Mouse (Mus musculus) ES-E14 (cell line): ENCODE results near the gene Olfr1033. TPM values are rescaled to one million over a fixed set of nuclear protein-coding genes. Genes with fewer than 3 reads are reported as not detected.
A peak's percentile ranks its signal among the peaks of the same experiment; 100 is the strongest.
"Not testable (repeated sequence)": the region's sequence is repeated elsewhere in the genome, so short reads cannot be mapped to it uniquely, and the experiment has no call there.

Source experiments
- DNase-seq: peaks from one replicate; pipeline ENCODE4 v3.0.0-alpha.2; 2013; ENCODE audit warnings: low read depth, low spot score
- H3K27ac ChIP-seq: 2 replicates; pipeline ENCODE4 v1.5.1; 2012; ENCODE audit warnings: low read depth, mild to moderate bottlenecking, low read length, moderate library complexity, mixed read lengths; ENCODE audit not compliant: poor library complexity, insufficient read depth, severe bottlenecking
- H3K36me3 ChIP-seq: 2 replicates; pipeline ENCODE4 v1.6.1; 2012; ENCODE audit warnings: mild to moderate bottlenecking, low read length, moderate library complexity, mixed read lengths; ENCODE audit not compliant: control insufficient read depth, poor library complexity, insufficient read depth, severe bottlenecking
- H3K4me1 ChIP-seq, 2 experiments: fragments of 150-350 bp in 1 of 2; sonication (generic) in 1 of 2; 2 replicates each; pipeline ENCODE4 v1.6.1; 2012; ENCODE audit warnings: low read length in 2 of 2, mild to moderate bottlenecking in 1 of 2, mixed read lengths in 1 of 2; ENCODE audit not compliant: control insufficient read depth in 2 of 2, insufficient read depth in 2 of 2, poor library complexity in 1 of 2
- H3K4me3 ChIP-seq, 2 experiments: fragments of 150-350 bp in 1 of 2; sonication (generic) in 1 of 2; 2 replicates each; pipeline ENCODE4 v1.5.1; 2012; ENCODE audit warnings: low read length in 2 of 2, low read depth in 1 of 2, mild to moderate bottlenecking in 1 of 2, mixed read lengths in 1 of 2; ENCODE audit not compliant: insufficient read depth in 1 of 2, poor library complexity in 1 of 2, severe bottlenecking in 1 of 2
- H3K9ac ChIP-seq: 2 replicates; pipeline ENCODE4 v1.6.1; 2012; ENCODE audit warnings: low read depth, mild to moderate bottlenecking, low read length, mixed read lengths; ENCODE audit not compliant: poor library complexity, insufficient read depth, severe bottlenecking
- H3K9me3 ChIP-seq: fragments of 150-350 bp; sonication (generic); 2 replicates; pipeline ENCODE4 v1.6.1; 2012; ENCODE audit warnings: low read depth, mild to moderate bottlenecking, low read length; ENCODE audit not compliant: control insufficient read depth, insufficient read depth
- CHD2 ChIP-seq: IDR thresholded peaks from 2 replicates; pipeline ENCODE4 v1.6.1; 2014; ENCODE audit warnings: mild to moderate bottlenecking, low read depth, low read length, inconsistent platforms
- HCFC1 ChIP-seq: IDR thresholded peaks from 2 replicates; pipeline ENCODE4 v1.6.1; 2012; ENCODE audit warnings: low read length, inconsistent platforms, borderline replicate concordance; ENCODE audit not compliant: insufficient read depth
- MAFK ChIP-seq: IDR thresholded peaks from 2 replicates; pipeline ENCODE4 v1.6.1; 2014; ENCODE audit warnings: mild to moderate bottlenecking, low read depth, low read length, inconsistent platforms; ENCODE audit not compliant: insufficient read depth
- ZC3H11A ChIP-seq: IDR thresholded peaks from 2 replicates; pipeline ENCODE4 v1.6.1; 2012; ENCODE audit warnings: low read depth, mild to moderate bottlenecking, inconsistent platforms, low read length, borderline replicate concordance
- ZNF384 ChIP-seq: IDR thresholded peaks from 2 replicates; pipeline ENCODE4 v1.6.1; 2012; ENCODE audit warnings: low read depth, low read length, inconsistent platforms
- in situ Hi-C, 2 experiments: fragments of 600-800 bp; cut with MboI; formaldehyde crosslinking; loops; one replicate each; pipeline ENCODE4 v1.15.1; 2025; ENCODE audit warnings: low sequenced_read_pairs in 2 of 2, inconsistent platforms in 1 of 2; ENCODE audit not compliant: unreplicated experiment in 2 of 2
- total RNA-seq: library from RNA; depleted of rRNA; stranded (reverse); fragments of 300-350 nt; gene quantifications from 2 replicates; pipeline ENCODE4 v1.2.3, GENCODE M21; 2012

Gene Olfr1033
- total RNA-seq, 1 experiment = not detected

- H3K9me3 ChIP-seq = no peaks in the 10 kb centered on the region
- TF ChIP-seq CHD2 = no peak
- TF ChIP-seq MAFK = no peak
- no peak for TF ChIP-seq ZNF384
- TF ChIP-seq HCFC1 = no peak
- TF ChIP-seq ZC3H11A = no peak
- in situ Hi-C loops = no loop called here
- H3K27ac ChIP-seq = no peak within 1 kb of the TSS
- H3K4me1 ChIP-seq = 0 out of 4 replicates have a peak, but pooled peaks cover 0 to 2% of the 10 kb centered on the region in 2 experiments
- no peak within 1 kb of the TSS for H3K9ac ChIP-seq
- no peaks in the 10 kb centered on the region for H3K36me3 ChIP-seq
- H3K4me3 ChIP-seq = no peak within 1 kb of the TSS
- no peak for DNase-seq
Observed at GRCm38 (mm10) chr2:86045561-86045960, 25.1 kb downstream of the Olfr1033 start, which contains the start of gene Olfr1034. Gene Olfr1034 (plus strand): TSS chr2:86045861.

GRCm38 (mm10) chr2:86050777-86051176, 30.3 kb downstream of the Olfr1033 start:
- in situ Hi-C loops, H3K36me3 ChIP-seq, H3K4me1 ChIP-seq, H3K9ac ChIP-seq, H3K9me3 ChIP-seq, H3K27ac ChIP-seq, H3K4me3 ChIP-seq: not testable (repeated sequence)
- peak; percentile 55 for DNase-seq

- H3K4me1 ChIP-seq, DNase-seq, H3K4me3 ChIP-seq, H3K9me3 ChIP-seq, H3K36me3 ChIP-seq, H3K9ac ChIP-seq, H3K27ac ChIP-seq, in situ Hi-C loops: not testable (repeated sequence)
Observed at GRCm38 (mm10) chr2:86063766-86064165, 43.3 kb downstream of the Olfr1033 start.

- 0 out of 2 replicates have a peak, but pooled peaks cover 3% of the 10 kb centered on the region for H3K9me3 ChIP-seq
- H3K36me3 ChIP-seq = no peaks in the 10 kb centered on the region
- in situ Hi-C loops = no loop called here
- no peak for DNase-seq
- TF ChIP-seq MAFK (no peak), ZNF384 (no peak), ZC3H11A (no peak), CHD2 (no peak), HCFC1 (no peak)
- H3K4me3 ChIP-seq = no peak overlapping the region
- no peak overlapping the region for H3K27ac ChIP-seq
- H3K4me1 ChIP-seq = no peaks in the 10 kb centered on the region
- no peak overlapping the region for H3K9ac ChIP-seq
Observed at GRCm38 (mm10) chr2:86070189-86070588, 49.8 kb downstream of the Olfr1033 start.

GRCm38 (mm10) chr2:86073692-86074091, 53.3 kb downstream of the Olfr1033 start, which contains the start of gene Olfr1036:
Gene Olfr1036 (plus strand): TSS chr2:86073992.
- H3K4me3 ChIP-seq, H3K9me3 ChIP-seq, H3K4me1 ChIP-seq, H3K36me3 ChIP-seq, in situ Hi-C loops, H3K9ac ChIP-seq, DNase-seq, H3K27ac ChIP-seq: not testable (repeated sequence)

- H3K36me3 ChIP-seq, H3K9me3 ChIP-seq, H3K4me3 ChIP-seq, H3K27ac ChIP-seq, DNase-seq, H3K4me1 ChIP-seq, in situ Hi-C loops, H3K9ac ChIP-seq: not testable (repeated sequence)
Observed at GRCm38 (mm10) chr2:86080478-86080877, 60.0 kb downstream of the Olfr1033 start.
